Mouse (Mus musculus): ENCODE measurements around the gene Wdr13.

GRCm38 (mm10) chrX:8105019-8105418 lies 27.7 kb downstream of the Wdr13 start:
- TF ChIP-seq CTCF (IDR thresholded peaks at IDR 0.05; ENCODE audit: control insufficient read depth, insufficient read depth, insufficient replicate concordance, low read depth, low read length) (no peak), POLR2A (IDR thresholded peaks at IDR 0.05; ENCODE audit: control insufficient read depth, low read depth, low read length) (no peak)

Data from testis, adult 2 months (tissue).